Mouse (Mus musculus) lung, adult 2 months (tissue): ENCODE measurements around the gene Smg7.

ENCODE experiments used
- CTCF ChIP-seq: fragments of 200-500 bp; IDR thresholded peaks from 2 replicates; pipeline ENCODE4 v1.5.1; 2011; ENCODE audit warnings: mild to moderate bottlenecking, low read length, control low read depth; ENCODE audit not compliant: insufficient read depth
- POLR2A ChIP-seq: fragments of 200-500 bp; IDR thresholded peaks from 2 replicates; pipeline ENCODE4 v1.6.1; 2011; ENCODE audit warnings: low read depth, mild to moderate bottlenecking, control low read depth, low read length, borderline replicate concordance; ENCODE audit errors: extremely low read depth

DNA sequence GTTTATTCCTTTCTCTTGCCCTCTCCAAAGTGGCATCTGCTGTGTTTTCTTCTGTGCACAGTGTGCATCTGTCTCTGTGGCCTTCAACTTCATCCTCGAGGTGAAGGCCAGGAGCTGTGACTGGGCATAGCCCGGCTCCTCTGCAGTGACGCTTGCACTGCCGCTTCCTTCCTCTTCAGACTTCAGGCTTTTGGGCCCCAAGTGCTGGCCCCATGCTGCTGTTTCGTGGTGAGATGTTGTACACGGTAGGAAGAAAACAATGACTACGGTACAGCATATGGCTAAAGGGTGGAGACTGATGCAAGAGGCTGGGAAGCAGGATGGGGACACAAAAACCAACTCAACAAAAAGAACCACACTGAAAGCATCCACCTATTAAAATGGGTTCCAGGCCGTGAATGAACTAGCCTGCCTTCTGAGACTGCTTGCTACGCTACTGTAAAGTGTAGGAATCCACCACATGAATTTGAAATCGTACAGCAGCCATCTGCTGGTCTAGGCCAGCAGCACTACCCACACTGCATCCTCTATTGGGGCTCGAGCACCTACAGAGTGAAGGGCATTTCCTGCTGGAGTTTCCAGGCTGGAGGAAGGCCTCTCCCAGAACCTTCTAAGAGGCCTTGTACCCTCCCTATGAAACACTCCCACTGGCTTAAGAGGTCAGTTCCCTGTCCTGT, 64.3 kb downstream of the Smg7 start:
- TF ChIP-seq POLR2A (no peak), CTCF (no peak)
